Mouse (Mus musculus): ENCODE measurements around the gene Nat8f7. TPM values are rescaled to one million over a fixed set of nuclear protein-coding genes. Genes with fewer than 3 reads are reported as not detected.

The Nat8f7 gene
- total RNA-seq (2023): not detected

DNA sequence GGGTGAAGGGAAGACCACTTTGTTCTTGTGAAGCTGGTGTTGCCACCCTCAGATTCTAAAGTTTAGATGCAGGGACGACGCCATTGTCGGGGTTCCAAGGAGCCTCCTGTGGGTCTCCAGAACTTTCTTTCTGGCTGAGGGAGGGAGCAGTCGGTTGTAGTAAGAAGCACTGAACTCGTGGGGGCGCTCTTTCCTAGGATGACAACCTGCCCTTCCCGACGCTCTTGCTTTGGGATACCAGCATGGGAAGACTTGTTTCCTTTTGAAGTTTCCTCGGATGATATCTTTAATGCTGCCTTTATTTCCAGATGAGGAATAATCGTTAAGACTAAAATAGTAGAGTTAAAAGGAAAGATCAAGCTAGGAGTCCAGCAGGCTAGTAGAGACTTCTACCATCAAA is at the start of gene Nat8f7:
Nat8f7 (minus strand) TSS at position 101 of the 400 bp plus-strand sequence.

Other genes starting within 250 kb of the Nat8f7 start
- not detected for gene Fbxo41, start 210.2 kb downstream of the Nat8f7 start, total RNA-seq (2023)
- not detected for gene Egr4, start 199.6 kb downstream of the Nat8f7 start, total RNA-seq (2023)
- gene Alms1, start 125.7 kb downstream of the Nat8f7 start, total RNA-seq (2023): 1 to 10 TPM; 7.9 to 8.1 TPM
- not detected for gene Nat8f3, start 52.5 kb upstream of the Nat8f7 start, total RNA-seq (2023)
- gene Nat8f6, start 107.7 kb upstream of the Nat8f7 start, total RNA-seq (2023): not detected
- not detected for gene Nat8f5, start 107.8 kb upstream of the Nat8f7 start, total RNA-seq (2023)
- not detected for gene Nat8, start 118.9 kb upstream of the Nat8f7 start, total RNA-seq (2023)
- not detected for gene Nat8f2, start 156.0 kb upstream of the Nat8f7 start, total RNA-seq (2023)
- under 1 TPM; 0.56 to 0.57 TPM for gene Nat8f4, start 191.7 kb upstream of the Nat8f7 start, total RNA-seq (2023)
- 1 to 10 TPM; 6.0 to 6.5 TPM for gene Tprkb, start 198.7 kb upstream of the Nat8f7 start, total RNA-seq (2023)
- 1 to 10 TPM; 1.6 to 2.1 TPM for gene Nat8f1, start 202.5 kb upstream of the Nat8f7 start, total RNA-seq (2023)
- 100 to 1,000 TPM; 134 to 141 TPM for gene Dusp11, start 248.5 kb upstream of the Nat8f7 start, total RNA-seq (2023)

Measured in neutrophil, adult 59 days (primary cell).